Mouse (Mus musculus): ENCODE measurements around the gene Elp4.

- TF ChIP-seq POLR2A (IDR thresholded peaks at IDR 0.05; ENCODE audit: control insufficient read depth, extremely low read depth, insufficient read depth, low read length, poor library complexity) (no peak), CTCF (IDR thresholded peaks at IDR 0.05; ENCODE audit: borderline replicate concordance, control insufficient read depth, extremely low read depth, insufficient read depth, low read length, poor library complexity) (no peak)
Measured at GRCm38 (mm10) chr2:105669881-105670730, 234.3 kb downstream of the Elp4 start.
